Mouse (Mus musculus): ENCODE data around the gene Pold3.

DNA sequence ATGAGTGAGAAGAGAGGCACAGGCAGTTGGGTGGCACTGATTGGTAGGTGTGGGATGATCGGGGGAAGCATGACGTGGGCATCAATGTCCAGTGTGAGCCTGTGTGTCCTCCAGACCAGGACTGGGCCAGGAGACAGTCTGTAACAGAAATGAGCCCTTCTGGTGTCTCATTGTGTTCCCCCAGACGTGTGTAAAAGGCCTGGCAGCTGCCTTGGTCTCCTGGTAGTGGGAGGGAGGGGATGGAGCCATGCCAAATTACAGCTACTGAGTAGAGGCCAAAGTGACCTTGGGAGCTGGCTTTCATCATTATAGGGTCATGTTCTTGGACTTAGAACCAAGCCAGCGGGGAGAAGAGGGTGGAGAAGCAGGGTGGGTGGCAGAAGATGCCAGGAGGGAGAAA lies 69.5 kb downstream of the Pold3 start:
- TF ChIP-seq POLR2A (IDR thresholded peaks at IDR 0.05; ENCODE audit: borderline replicate concordance, insufficient read depth, low read length) = no peak
- no peak for TF ChIP-seq CTCF (IDR thresholded peaks at IDR 0.05; ENCODE audit: borderline replicate concordance, insufficient read depth, low read depth, low read length)
